Mouse (Mus musculus) limb, embryonic 13.5 days (tissue): ENCODE results near the gene Irf6. TPM values are rescaled to one million over a fixed set of nuclear protein-coding genes. Genes with fewer than 3 reads are reported as not detected.

Experiments used
- ATAC-seq: fragments of 200-750 bp; cut with Nextera tagmentation; 2 replicates; pipeline ENCODE4 v1.8.0; 2017; ENCODE audit warnings: low read depth, moderate number of reproducible peaks, moderate TSS enrichment; ENCODE audit not compliant: low FRiP score
- H3K27ac ChIP-seq: fragments of 300-500 bp; sonication (generic); 2 replicates; pipeline ENCODE4 v1.5.1; 2015; ENCODE audit warnings: inconsistent platforms, mild to moderate bottlenecking, moderate library complexity
- H3K27me3 ChIP-seq: fragments of 300-500 bp; sonication (generic); 2 replicates; pipeline ENCODE4 v1.6.1; 2015; ENCODE audit warnings: mild to moderate bottlenecking, inconsistent platforms
- H3K36me3 ChIP-seq: fragments of 300-500 bp; sonication (generic); 2 replicates; pipeline ENCODE4 v1.6.1; 2015; ENCODE audit warnings: inconsistent platforms, mild to moderate bottlenecking, moderate library complexity
- H3K4me1 ChIP-seq: fragments of 300-500 bp; sonication (generic); 2 replicates; pipeline ENCODE4 v1.6.1; 2015; ENCODE audit warnings: inconsistent platforms
- H3K4me2 ChIP-seq: fragments of 300-500 bp; sonication (generic); replicated peaks from 2 replicates; pipeline ENCODE4 v1.6.1; 2015; ENCODE audit warnings: inconsistent platforms, mild to moderate bottlenecking, moderate library complexity
- H3K4me3 ChIP-seq: fragments of 300-500 bp; sonication (generic); 2 replicates; pipeline ENCODE4 v1.5.1; 2015; ENCODE audit warnings: moderate library complexity, mild to moderate bottlenecking, inconsistent platforms
- H3K9ac ChIP-seq: fragments of 300-500 bp; sonication (generic); 2 replicates; pipeline ENCODE4 v1.6.1; 2015; ENCODE audit warnings: mild to moderate bottlenecking, inconsistent platforms
- H3K9me3 ChIP-seq: fragments of 300-500 bp; sonication (generic); 2 replicates; pipeline ENCODE4 v1.6.1; 2016; ENCODE audit warnings: inconsistent platforms
- WGBS: fragments of 180-500 bp; shearing (Covaris S2); methylation state at CpG from one replicate; pipeline ENCODE4 v1.1.7; 2015; 5-methylcytosine and 5-hydroxymethylcytosine counted together
- polyA plus RNA-seq: library from polyadenylated mRNA; unstranded; fragments of >200 nt; fragmentation: Nextera tagmentation; extraction: Ambion mirVana; gene quantifications from 2 replicates; pipeline ENCODE4 v1.2.1, GENCODE M21; 2015

The Irf6 gene
- polyA plus RNA-seq, result 15.1 and 19.4 TPM in 2 replicates

DNA sequence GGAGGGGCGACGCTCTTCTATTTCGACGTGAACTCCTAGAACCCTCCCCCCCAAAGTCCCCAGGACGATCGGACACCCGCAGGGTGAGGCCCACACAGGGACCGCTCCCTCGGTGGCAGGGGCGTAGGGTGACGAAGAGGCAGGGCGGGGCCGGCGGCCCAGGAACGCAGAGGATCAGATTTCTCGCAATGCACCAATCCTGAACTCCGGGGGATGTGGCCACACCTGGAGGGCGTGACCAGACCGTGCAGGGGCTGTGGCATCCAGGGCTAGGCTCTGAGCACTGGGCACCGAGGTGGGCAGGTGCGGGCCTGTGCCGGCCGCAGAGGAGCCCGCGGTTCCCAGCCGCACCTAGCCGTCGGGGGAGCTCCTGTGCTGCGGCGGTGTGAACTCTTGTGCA, at the start of gene Irf6:
Irf6 (plus strand) TSS at position 240 of the 400 bp plus-strand sequence.
- 1% methylated on average over 30 of the region's 30 CpGs for WGBS
- Histone ChIP-seq H3K9ac (peak within 1 kb of the TSS; percentile 54), H3K27me3 (peaks cover 53% of the 10 kb centered on the region), H3K27ac (no peak within 1 kb of the TSS), H3K4me2 (peak within 1 kb of the TSS; percentile 73), H3K9me3 (no peaks in the 10 kb centered on the region), H3K4me3 (peak within 1 kb of the TSS; percentile 44), H3K4me1 (peaks cover 37% of the 10 kb centered on the region), H3K36me3 (no peaks in the 10 kb centered on the region)
- peak; percentile 91 for ATAC-seq

DNA sequence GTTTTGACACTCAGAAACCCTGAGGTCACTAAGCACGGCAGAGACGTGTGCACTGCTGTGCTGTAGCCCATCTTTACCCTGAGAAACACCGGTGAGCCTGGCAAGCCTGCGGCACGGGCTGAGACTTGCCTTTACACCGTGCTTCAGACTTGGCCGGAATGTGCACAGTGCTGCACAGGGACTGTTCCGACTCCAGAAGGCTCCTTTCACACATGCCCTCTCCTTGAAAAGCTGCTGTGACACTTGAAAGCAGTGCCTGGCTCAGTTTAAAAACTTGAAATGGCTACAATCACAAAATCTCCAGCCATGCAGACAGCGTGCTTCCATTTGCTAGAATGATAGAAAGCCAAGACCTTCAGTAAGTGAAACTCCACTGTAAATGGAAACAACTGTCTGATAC, 40.8 kb upstream of the Irf6 start:
- 89% methylated on average over 9 of the region's 9 CpGs for WGBS
- Histone ChIP-seq H3K27me3 (no peaks in the 10 kb centered on the region), H3K4me2 (no peak overlapping the region), H3K36me3 (peaks cover 99% of the 10 kb centered on the region), H3K4me1 (no peaks in the 10 kb centered on the region), H3K9me3 (no peaks in the 10 kb centered on the region), H3K27ac (no peak overlapping the region), H3K4me3 (no peak overlapping the region), H3K9ac (no peak overlapping the region)
- no peak for ATAC-seq

DNA sequence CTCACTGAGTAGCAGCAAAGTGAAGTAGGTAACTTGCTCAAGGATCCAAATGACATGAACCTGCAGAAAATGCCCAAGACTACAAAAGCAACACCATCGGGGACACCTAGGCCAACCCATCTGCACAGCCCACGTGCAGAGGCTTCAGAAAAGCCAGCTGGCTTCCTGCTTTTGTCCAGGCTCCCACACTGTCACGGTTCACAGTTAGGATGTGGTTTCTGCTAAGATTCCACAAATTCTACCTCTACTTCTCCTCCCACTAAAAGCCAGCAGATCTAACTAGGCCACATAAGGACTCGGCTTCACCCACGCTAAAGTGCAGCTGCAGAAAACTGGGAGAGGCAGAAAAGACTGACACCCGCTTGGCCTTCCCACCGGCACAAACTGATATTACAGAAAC, 30.1 kb upstream of the Irf6 start:
- H3K4me2 ChIP-seq, result no peak overlapping the region

DNA sequence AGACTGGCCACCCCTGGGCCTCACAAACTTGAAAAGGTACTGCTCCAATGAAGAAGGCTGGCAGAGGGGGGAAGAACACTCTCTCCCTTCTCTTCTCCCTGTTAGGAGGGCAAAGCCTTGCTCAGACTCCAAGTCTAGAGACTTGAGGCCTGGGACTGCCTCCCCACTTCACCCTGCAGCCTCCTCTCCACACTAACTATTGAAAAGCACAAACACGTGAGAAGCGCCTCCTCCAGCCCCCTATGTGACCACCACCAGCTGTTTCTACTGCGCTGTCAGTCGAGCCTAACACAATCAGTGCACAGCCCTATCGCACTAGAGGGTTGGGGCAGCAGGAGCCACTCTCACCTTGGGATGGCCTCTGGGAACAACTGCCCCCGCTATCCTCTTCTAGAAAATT, 29.6 kb upstream of the Irf6 start:
- no peak overlapping the region for H3K27ac ChIP-seq
- H3K27me3 ChIP-seq, result no peaks in the 10 kb centered on the region
- WGBS, result 93% methylated on average over 6 of the region's 6 CpGs
- ATAC-seq, result no peak
- no peaks in the 10 kb centered on the region for H3K4me1 ChIP-seq
- no peak overlapping the region for H3K4me2 ChIP-seq
- no peak overlapping the region for H3K4me3 ChIP-seq
- no peak overlapping the region for H3K9ac ChIP-seq
- H3K9me3 ChIP-seq, result no peaks in the 10 kb centered on the region
- H3K36me3 ChIP-seq, result peaks cover 86% of the 10 kb centered on the region

More for the DNA sequence above, 30.1 kb upstream of the Irf6 start:
- Histone ChIP-seq H3K27ac (no peak overlapping the region), H3K4me1 (no peaks in the 10 kb centered on the region), H3K4me3 (no peak overlapping the region), H3K27me3 (no peaks in the 10 kb centered on the region), H3K9ac (no peak overlapping the region), H3K9me3 (no peaks in the 10 kb centered on the region), H3K36me3 (peaks cover 86% of the 10 kb centered on the region)
- no peak for ATAC-seq
- 96% methylated on average over 7 of the region's 7 CpGs for WGBS

DNA sequence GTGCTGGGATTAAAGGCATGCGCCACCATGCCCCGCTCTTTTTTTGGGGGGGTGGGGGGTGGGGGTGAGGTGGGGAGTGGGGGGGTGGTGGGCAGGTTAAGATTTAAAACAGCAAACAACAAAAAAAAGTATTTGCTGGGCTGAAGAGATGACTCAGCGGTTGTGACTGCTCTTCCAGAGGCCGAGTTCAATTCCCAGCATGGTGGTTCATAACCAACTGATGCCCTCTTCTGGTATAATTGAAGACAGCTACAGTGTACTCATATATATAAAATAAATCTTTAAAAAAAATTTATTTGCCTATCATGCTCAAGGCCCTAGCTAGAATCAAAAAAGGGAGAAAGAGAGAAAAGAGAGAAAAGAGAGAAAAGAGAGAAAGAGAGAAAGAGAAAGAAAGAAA, 27.1 kb upstream of the Irf6 start:
- H3K27me3 ChIP-seq, result no peaks in the 10 kb centered on the region
- ATAC-seq, result no peak
- no peak overlapping the region for H3K27ac ChIP-seq
- no peaks in the 10 kb centered on the region for H3K9me3 ChIP-seq
- H3K4me2 ChIP-seq, result no peak overlapping the region
- WGBS, result 84% methylated on average over 4 of the region's 4 CpGs
- H3K9ac ChIP-seq, result no peak overlapping the region
- H3K4me1 ChIP-seq, result peaks cover 11% of the 10 kb centered on the region
- H3K4me3 ChIP-seq, result no peak overlapping the region
- H3K36me3 ChIP-seq, result peaks cover 62% of the 10 kb centered on the region

DNA sequence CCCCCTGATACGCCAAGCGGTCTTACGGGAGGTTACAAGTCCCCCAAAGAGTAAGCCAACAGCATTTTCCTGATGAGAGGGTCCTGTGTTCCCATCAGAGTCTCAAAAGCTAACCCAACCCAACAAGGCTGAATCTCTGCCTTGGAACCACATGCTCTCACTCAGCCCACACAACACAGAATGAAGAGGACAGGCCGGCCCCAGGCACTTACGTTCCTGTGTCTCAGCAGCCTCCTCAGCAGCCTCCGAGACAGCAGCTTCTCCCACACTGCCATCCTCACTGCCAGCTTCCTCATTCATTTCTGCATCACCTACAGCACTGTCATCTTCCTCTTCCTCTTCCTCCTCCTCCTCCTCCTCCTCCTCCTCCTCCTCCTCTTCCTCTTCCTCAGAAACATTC, 24.9 kb upstream of the Irf6 start:
- no peak for ATAC-seq

DNA sequence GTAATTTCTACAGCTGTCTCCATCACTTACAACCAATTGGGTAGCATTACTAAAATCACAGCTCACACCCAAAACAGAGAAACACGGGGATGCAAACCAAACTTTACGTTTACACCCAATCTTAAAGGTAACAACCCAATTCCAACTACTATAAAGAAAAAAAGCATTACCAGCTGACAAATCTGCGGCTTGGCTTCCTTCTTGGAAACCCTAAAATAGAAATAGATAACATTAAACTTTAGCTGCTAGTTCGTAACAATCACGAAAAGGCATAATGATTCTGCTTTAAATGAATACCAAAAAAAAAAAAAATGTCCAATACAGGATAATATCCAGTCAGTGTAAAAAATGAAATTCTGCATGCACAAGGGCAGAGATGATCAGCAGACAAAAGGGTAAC, 23.6 kb upstream of the Irf6 start:
- no peak overlapping the region for H3K27ac ChIP-seq
- peak overlapping the region; percentile 75 for H3K4me2 ChIP-seq
- no peak for ATAC-seq
- H3K4me3 ChIP-seq, result peak overlapping the region; percentile 97
- peak overlapping the region; percentile 89 for H3K9ac ChIP-seq
- no peaks in the 10 kb centered on the region for H3K27me3 ChIP-seq
- H3K4me1 ChIP-seq, result peaks cover 11% of the 10 kb centered on the region
- peaks cover 29% of the 10 kb centered on the region for H3K36me3 ChIP-seq
- no peaks in the 10 kb centered on the region for H3K9me3 ChIP-seq
- 23% methylated on average over 5 of the region's 5 CpGs for WGBS

More for the DNA sequence above, 24.9 kb upstream of the Irf6 start:
- Histone ChIP-seq H3K27me3 (no peaks in the 10 kb centered on the region), H3K27ac (no peak overlapping the region), H3K4me1 (peaks cover 11% of the 10 kb centered on the region), H3K36me3 (peaks cover 40% of the 10 kb centered on the region), H3K9me3 (no peaks in the 10 kb centered on the region), H3K4me2 (no peak overlapping the region), H3K9ac (no peak overlapping the region), H3K4me3 (no peak overlapping the region)
- 95% methylated on average over 6 of the region's 6 CpGs for WGBS

DNA sequence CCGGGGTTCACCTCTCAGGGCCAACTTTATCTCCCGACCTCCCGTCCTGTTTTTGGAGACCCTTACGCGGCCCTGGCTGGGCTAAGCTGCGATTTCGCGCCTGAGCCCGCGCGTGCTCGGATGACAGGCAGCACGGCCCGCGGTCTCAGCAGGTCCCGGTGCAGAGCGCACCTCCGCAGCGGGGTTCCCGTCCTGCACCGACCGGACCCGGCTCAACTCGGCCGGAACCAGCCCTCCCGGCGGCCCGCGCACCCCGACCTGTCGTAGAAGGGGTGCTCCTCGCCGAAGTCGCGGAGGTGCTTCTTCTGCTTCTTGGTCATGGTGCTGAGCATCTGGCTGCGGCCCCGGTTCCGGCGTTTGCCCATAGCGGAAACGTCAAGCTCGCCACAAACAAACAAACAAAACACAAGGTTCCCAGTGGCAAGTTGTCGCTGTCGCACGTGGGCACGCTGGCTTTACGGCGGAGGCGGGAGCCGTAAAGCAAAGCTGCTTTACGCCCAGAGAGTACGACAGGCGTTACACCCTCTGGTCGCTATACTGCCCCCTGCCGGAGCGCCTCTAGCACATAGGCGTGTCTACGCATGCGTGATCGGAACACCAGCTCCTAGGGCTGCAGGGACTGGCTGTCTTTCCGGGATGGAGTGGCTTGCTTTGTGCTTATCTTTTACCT, 23.0 kb upstream of the Irf6 start, which contains the start of gene Diexf:
Diexf (minus strand) TSS at position 487 of the 670 bp plus-strand sequence.
- Histone ChIP-seq H3K27ac (no peak within 1 kb of the TSS), H3K9ac (peak within 1 kb of the TSS; percentile 89), H3K9me3 (no peaks in the 10 kb centered on the region), H3K36me3 (peaks cover 25% of the 10 kb centered on the region), H3K27me3 (no peaks in the 10 kb centered on the region), H3K4me2 (peak within 1 kb of the TSS; percentile 75), H3K4me1 (peaks cover 11% of the 10 kb centered on the region), H3K4me3 (peak within 1 kb of the TSS; percentile 97)
- ATAC-seq, result peak; percentile 93
- under 1% methylated on average over 61 of the region's 61 CpGs for WGBS

DNA sequence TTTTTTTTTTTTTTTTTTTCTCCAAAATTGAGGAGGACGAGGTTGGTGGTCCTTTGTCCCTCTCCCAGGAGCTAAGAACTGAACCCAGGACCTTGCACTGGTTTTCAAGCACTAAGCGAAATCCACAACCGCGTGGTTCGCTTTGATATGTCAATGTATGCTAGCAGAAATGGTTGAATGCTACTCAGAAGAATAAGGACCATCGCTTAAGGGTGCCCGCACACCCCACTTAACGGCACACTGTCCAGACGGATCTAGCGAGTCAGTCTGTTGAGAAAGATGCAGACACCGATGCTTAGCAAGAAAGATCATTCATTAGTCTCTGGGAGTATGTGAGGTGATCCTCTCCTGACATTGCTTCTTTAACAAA, 22.5 kb upstream of the Irf6 start:
- WGBS, result 29% methylated on average over 11 of the region's 11 CpGs
- H3K27me3 ChIP-seq, result no peaks in the 10 kb centered on the region
- H3K4me2 ChIP-seq, result peak overlapping the region; percentile 75
- H3K27ac ChIP-seq, result no peak overlapping the region
- peak; percentile 48 for ATAC-seq
- peak overlapping the region; percentile 97 for H3K4me3 ChIP-seq
- H3K36me3 ChIP-seq, result peaks cover 21% of the 10 kb centered on the region
- H3K9me3 ChIP-seq, result no peaks in the 10 kb centered on the region
- peaks cover 11% of the 10 kb centered on the region for H3K4me1 ChIP-seq
- H3K9ac ChIP-seq, result peak overlapping the region; percentile 43; the same call in 1 of the 2 replicates

DNA sequence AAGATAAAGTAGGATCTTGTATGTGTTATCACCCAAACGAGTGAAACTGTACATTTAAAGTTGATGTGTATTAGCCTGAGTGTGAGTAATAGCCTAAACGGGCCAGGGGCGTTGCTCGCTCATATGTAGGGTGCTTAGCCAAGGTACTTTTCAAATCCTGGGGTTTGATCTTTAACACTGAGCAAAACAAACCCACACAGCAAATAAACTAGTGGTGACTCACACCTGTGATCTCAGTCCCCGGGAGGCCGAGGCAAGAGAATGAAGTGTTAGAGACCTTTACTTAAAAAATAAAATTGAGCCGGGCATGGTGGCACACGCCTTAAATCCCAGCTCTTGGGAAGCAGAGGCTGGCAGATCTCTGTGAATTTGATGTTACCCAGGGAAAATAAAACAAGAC, 22.1 kb upstream of the Irf6 start:
- Histone ChIP-seq H3K27ac (no peak overlapping the region), H3K4me3 (peak overlapping the region; percentile 97), H3K27me3 (no peaks in the 10 kb centered on the region), H3K4me2 (peak overlapping the region; percentile 75), H3K9ac (no peak overlapping the region), H3K4me1 (peaks cover 11% of the 10 kb centered on the region), H3K9me3 (no peaks in the 10 kb centered on the region), H3K36me3 (peaks cover 20% of the 10 kb centered on the region)
- WGBS, result 64% methylated on average over 8 of the region's 8 CpGs
- peak; percentile 13; the same call in 1 of the 2 replicates for ATAC-seq

DNA sequence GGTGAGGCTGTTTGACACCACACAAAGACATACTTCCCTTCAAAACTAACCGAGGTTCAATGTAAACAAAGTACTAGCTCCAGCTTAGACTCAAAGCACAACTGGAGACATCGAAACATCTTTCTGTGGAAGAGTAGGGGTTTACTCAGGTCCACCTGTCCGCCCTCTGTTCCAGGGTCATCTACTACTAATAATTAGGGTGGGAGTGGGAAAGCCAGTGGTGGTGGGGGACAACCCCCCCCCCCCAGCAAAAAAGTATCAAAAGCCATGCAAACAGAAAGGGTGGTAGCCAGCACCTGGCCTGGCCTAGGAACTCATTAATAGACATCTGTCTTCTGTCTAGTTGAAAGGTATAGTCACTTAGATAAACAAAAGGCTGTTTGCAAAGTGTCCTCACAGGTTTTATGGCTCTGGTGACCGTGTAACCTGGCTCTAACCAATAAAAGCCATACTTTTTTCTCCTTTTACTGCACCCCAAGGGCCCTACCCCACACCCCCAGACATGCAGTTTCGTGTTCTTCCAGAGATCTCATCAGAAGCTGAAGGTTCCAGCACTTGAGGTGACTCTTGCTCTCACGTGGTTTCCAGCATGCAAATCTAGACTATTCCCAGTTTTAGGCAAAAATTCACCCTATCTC, 21.5 kb upstream of the Irf6 start:
- ATAC-seq, result no peak
- no peaks in the 10 kb centered on the region for H3K9me3 ChIP-seq
- H3K4me2 ChIP-seq, result no peak overlapping the region
- peaks cover 11% of the 10 kb centered on the region for H3K4me1 ChIP-seq
- peaks cover 19% of the 10 kb centered on the region for H3K36me3 ChIP-seq
- no peaks in the 10 kb centered on the region for H3K27me3 ChIP-seq
- no peak overlapping the region for H3K27ac ChIP-seq
- no peak overlapping the region for H3K4me3 ChIP-seq
- 38% methylated on average over 6 of the region's 6 CpGs for WGBS
- H3K9ac ChIP-seq, result no peak overlapping the region

DNA sequence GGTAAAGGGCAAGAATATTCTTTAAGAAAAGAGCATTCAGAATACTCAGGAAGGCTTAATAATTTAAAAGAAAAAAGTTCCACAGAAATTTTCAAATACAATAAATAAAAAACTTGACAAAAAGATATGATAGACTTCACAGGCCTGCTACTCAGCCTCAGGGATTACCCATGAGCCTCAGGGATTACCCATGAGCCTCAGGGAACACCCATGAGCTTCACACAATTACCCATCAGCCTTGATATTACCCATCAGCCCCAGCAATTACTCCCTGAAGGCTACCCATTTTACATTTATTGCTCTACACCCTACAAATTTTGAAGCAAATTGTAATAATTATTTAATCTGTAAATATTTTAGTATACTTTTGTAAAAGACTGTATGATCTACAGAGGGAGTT, 20.5 kb upstream of the Irf6 start:
- H3K27me3 ChIP-seq, result no peaks in the 10 kb centered on the region
- H3K36me3 ChIP-seq, result peaks cover 9% of the 10 kb centered on the region
- no peak overlapping the region for H3K4me2 ChIP-seq
- H3K9me3 ChIP-seq, result no peaks in the 10 kb centered on the region
- H3K4me3 ChIP-seq, result no peak overlapping the region
- H3K4me1 ChIP-seq, result peaks cover 11% of the 10 kb centered on the region
- H3K27ac ChIP-seq, result no peak overlapping the region
- ATAC-seq, result no peak
- no peak overlapping the region for H3K9ac ChIP-seq
